Mouse (Mus musculus) stomach, postnatal 0 days (tissue): ENCODE results near the gene Kif6.

Experiments used
- CTCF ChIP-seq: IDR thresholded peaks from 2 replicates; pipeline ENCODE4 v1.5.1; 2016; ENCODE audit warnings: antibody characterized with exemption, low read depth, mild to moderate bottlenecking, moderate library complexity
- EP300 ChIP-seq: optimal IDR thresholded peaks from 2 replicates; pipeline ENCODE3; 2016; ENCODE audit warnings: antibody characterized with exemption

GRCm38 (mm10) chr17:49726206-49726605 lies 111.3 kb downstream of the Kif6 start:
- TF ChIP-seq CTCF (peak; percentile 35), EP300 (no peak)
